Mouse (Mus musculus) midbrain, embryonic 10.5 days (tissue): ENCODE measurements at regions not wholly inside any gene's neighbourhood (a gene's known extent, or its start where the extent isn't known, plus 50 kb on each side); places are given as distances from the start of the nearest gene placed in this dataset.

ENCODE experiments used
- DNase-seq: peaks from one replicate; pipeline ENCODE4 v3.0.0-alpha.2; 2017; ENCODE audit warnings: low spot score
- H3K27ac ChIP-seq: fragments of 300-500 bp; sonication (generic); replicated peaks from 2 replicates; pipeline ENCODE4 v1.5.1; 2016; ENCODE audit warnings: mild to moderate bottlenecking
- H3K27me3 ChIP-seq: fragments of 300-500 bp; sonication (generic); 2 replicates; pipeline ENCODE4 v1.6.1; 2016; ENCODE audit warnings: low read depth, mild to moderate bottlenecking; ENCODE audit not compliant: poor library complexity, severe bottlenecking
- H3K36me3 ChIP-seq: fragments of 300-500 bp; sonication (generic); 2 replicates; pipeline ENCODE4 v1.6.1; 2016; ENCODE audit warnings: mild to moderate bottlenecking, moderate library complexity
- H3K4me1 ChIP-seq: fragments of 300-500 bp; sonication (generic); 2 replicates; pipeline ENCODE4 v1.6.1; 2016
- H3K4me3 ChIP-seq: fragments of 300-500 bp; sonication (generic); 2 replicates; pipeline ENCODE4 v1.5.1; 2016; ENCODE audit warnings: mild to moderate bottlenecking, moderate library complexity
- H3K9me3 ChIP-seq: fragments of 300-500 bp; sonication (generic); replicated peaks from 2 replicates; pipeline ENCODE4 v1.6.1; 2016; ENCODE audit warnings: mild to moderate bottlenecking
- WGBS: fragments of 180-500 bp; shearing (Covaris S2); methylation state at CpG from one replicate; pipeline ENCODE4 v1.1.7; 2016; 5-methylcytosine and 5-hydroxymethylcytosine counted together

DNA sequence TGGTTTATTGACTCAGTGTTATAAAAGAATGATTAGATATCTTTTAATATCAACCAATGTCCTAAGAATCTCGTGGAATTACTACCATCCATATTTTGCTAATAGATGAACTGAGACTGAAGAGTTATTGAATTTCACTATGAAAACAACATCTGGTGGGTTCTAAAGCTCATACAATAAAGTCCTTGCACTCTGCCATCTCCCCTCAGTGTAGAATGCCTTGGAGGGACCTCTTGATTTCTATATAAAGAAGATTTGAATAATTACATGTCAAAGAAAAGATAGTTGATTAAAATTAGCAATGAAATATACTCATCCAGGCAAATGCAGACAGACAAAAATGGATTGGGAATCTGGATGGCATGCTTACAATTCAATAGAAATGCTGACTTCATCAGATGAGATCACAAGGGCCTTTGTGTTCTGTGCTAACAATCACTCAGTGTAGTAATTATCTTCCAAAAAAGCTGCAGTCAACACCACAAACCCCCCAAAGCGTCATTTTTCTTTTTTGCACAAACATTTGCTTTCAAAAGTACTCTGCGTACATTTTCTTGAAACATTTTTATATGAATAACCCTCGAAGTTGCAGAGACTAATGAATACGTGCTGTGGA lies 94.2 kb downstream of the Gm9733 start:
- 87% methylated on average over 5 of the region's 5 CpGs for WGBS
- H3K27ac ChIP-seq = no peak overlapping the region
- H3K27me3 ChIP-seq = no peaks in the 10 kb centered on the region
- H3K36me3 ChIP-seq = no peaks in the 10 kb centered on the region
- no peak for DNase-seq
- no peaks in the 10 kb centered on the region for H3K4me1 ChIP-seq
- no peaks in the 10 kb centered on the region for H3K9me3 ChIP-seq
- no peak overlapping the region for H3K4me3 ChIP-seq

DNA sequence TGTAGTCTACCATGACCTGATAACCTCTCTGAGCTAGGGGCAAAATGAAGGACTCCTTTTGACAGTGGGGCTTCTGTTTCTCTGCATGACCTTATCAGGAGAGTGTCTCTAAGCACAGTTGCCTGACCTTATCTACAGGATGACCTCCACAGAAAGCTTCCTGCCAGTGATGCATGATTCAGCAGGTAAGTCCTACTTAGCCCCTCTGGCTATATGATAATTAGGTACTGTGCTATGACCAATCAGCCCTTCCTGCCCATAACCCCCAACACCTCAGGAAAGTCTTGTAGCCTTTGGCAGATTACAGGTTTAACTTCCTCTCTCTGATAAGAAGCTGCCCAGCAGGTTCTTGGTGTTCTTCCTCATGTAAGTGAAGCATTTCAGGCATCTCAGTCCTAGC lies 89.7 kb downstream of the Gm9733 start:
- no peaks in the 10 kb centered on the region for H3K4me1 ChIP-seq
- H3K27me3 ChIP-seq = no peaks in the 10 kb centered on the region
- H3K27ac ChIP-seq = no peak overlapping the region
- no peaks in the 10 kb centered on the region for H3K9me3 ChIP-seq
- no peak for DNase-seq
- no peaks in the 10 kb centered on the region for H3K36me3 ChIP-seq
- H3K4me3 ChIP-seq = no peak overlapping the region

DNA sequence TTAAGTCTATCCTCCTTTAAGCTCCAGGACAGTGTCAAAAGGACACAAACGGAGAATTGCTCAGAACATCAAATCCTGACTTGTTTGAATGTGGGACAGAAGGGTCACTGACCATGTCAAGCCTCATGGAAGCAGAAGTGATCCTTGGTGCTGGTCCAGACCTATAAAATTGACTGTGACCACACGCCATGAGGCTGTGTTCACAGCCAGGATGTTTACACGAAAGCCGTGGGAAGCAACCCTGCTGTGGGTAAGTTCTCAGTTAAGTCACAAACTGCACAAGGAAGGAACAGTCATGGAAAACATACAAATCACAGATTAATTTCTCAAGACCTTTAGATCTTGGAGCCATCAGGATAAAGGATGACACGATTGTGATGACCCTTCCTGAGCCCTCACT lies 88.5 kb downstream of the Gm9733 start:
- DNase-seq = no peak
- H3K4me1 ChIP-seq = no peaks in the 10 kb centered on the region
- no peaks in the 10 kb centered on the region for H3K36me3 ChIP-seq
- no peak overlapping the region for H3K4me3 ChIP-seq
- H3K9me3 ChIP-seq = no peaks in the 10 kb centered on the region
- H3K27me3 ChIP-seq = no peaks in the 10 kb centered on the region
- no peak overlapping the region for H3K27ac ChIP-seq
- 71% methylated on average over 5 of the region's 5 CpGs for WGBS

DNA sequence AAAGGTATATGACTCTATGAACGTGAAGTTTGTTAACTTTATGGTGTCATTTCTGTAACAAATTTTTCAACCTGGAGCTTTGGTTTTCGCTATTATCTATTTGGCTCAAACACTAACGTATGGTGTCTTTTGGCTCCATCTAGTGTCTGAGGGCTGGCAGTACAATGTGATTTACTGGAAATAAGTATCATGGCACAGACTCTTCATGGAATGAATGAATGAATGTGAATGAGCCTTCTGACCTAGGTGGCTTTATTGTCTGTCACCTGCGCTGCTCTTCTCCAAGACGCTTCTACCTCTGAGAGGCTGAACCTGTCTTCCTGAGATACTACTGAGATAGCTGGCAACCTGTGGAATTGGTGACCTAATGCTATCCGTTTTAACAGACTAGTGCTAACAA lies 87.1 kb downstream of the Gm9733 start:
- no peaks in the 10 kb centered on the region for H3K4me1 ChIP-seq
- DNase-seq = no peak
- no peaks in the 10 kb centered on the region for H3K27me3 ChIP-seq
- 28% methylated on average over 6 of the region's 6 CpGs for WGBS
- no peak overlapping the region for H3K27ac ChIP-seq
- H3K9me3 ChIP-seq = no peaks in the 10 kb centered on the region
- no peaks in the 10 kb centered on the region for H3K36me3 ChIP-seq
- no peak overlapping the region for H3K4me3 ChIP-seq
